8 mouse cellular contexts compared by ENCODE assay signal in the genomic region with DNA sequence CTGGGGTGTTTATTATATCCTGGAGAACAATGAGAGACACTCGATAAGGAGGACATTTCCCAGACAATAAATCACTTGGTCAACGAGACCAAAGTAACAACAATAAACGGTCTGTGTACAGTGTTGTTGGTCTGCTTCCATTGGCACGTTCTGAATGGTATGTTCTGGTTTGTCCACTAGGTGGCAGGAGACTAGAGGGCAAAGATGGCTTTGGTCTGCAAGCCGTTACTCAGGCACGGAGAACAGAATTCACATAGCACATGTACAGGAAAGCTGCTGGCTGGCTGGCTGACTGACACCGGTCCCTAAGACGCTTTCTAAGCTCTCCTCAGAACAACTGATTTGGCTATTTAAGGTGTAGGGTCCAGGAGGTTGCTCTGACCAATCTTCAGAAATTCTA.
DNase-seq lines count a peak whose midpoint lies in the region; ATAC-seq and TF ChIP-seq lines count a peak whose summit lies in the region.

No protein-coding gene starts in this region.

- no peak for TF ChIP-seq POLR2A in MEL (IDR thresholded peaks at IDR 0.05; ENCODE audit: control insufficient read depth in 1 of 2, insufficient read depth in 1 of 2, low read depth in 1 of 2, low read length in 2 of 2, poor library complexity in 1 of 2)
- TF ChIP-seq POLR2A in kidney, adult 2 months (IDR thresholded peaks at IDR 0.05; ENCODE audit: low read depth, low read length) = no peak
- no peak for TF ChIP-seq POLR2A in limb, embryonic 14.5 days (IDR thresholded peaks at IDR 0.05; ENCODE audit: borderline replicate concordance, extremely low read depth, insufficient read depth, insufficient read length)

- no peak for TF ChIP-seq EP300 in MEL (IDR thresholded peaks at IDR 0.05; ENCODE audit: low read depth in 1 of 2, low read length in 2 of 2)

- TF ChIP-seq RAD21 in MEL (IDR thresholded peaks at IDR 0.05; ENCODE audit: low read depth, low read length) = peak; percentile 79

- H3K79me3 ChIP-seq in C2C12 (ENCODE audit: low read depth) = peaks cover 5% of the 10 kb centered on the region

- H3K27ac ChIP-seq in MEL (ENCODE audit: control insufficient read depth, low read depth, low read length) = no peak overlapping the region
- H3K27ac ChIP-seq in forebrain, embryonic 16.5 days (ENCODE audit: low read length) = no peak overlapping the region
- H3K27ac ChIP-seq in kidney, adult 2 months (ENCODE audit: insufficient read depth, low read depth, low read length) = no peak overlapping the region
- H3K27ac ChIP-seq in limb, embryonic 14.5 days (replicated peaks; ENCODE audit: low read depth, low read length) = no peak overlapping the region
- no peak overlapping the region for H3K27ac ChIP-seq in neural tube, embryonic 12.5 days

- no peaks in the 10 kb centered on the region for H3K9me3 ChIP-seq in MEL (replicated peaks; ENCODE audit: insufficient read depth, low read length)
- H3K9me3 ChIP-seq in forebrain, embryonic 16.5 days (ENCODE audit: control insufficient read depth, low read length) = no peaks in the 10 kb centered on the region
- H3K9me3 ChIP-seq in limb, embryonic 14.5 days (ENCODE audit: control insufficient read depth, low read length) = no peaks in the 10 kb centered on the region
- no peaks in the 10 kb centered on the region for H3K9me3 ChIP-seq in neural tube, embryonic 12.5 days

- TF ChIP-seq CTCF in C2C12 (IDR thresholded peaks at IDR 0.05; ENCODE audit: control insufficient read depth, insufficient read depth, insufficient read length) (peak; percentile 73), MEL (IDR thresholded peaks at IDR 0.05 in 2 of 3, conservative IDR thresholded peaks at IDR 0.05 in 1 of 3; ENCODE audit: control insufficient read depth in 1 of 3, insufficient read depth in 1 of 3, low read depth in 2 of 3, low read length in 3 of 3, poor library complexity in 1 of 3, severe bottlenecking in 1 of 3) (peak; percentile 88 to 96 (median 95))
- TF ChIP-seq CTCF in kidney, adult 2 months (conservative IDR thresholded peaks at IDR 0.05; ENCODE audit: insufficient read depth, insufficient read length, low read depth, low read length) = peak; percentile 92

- H3ac ChIP-seq in C2C12 (ENCODE audit: control insufficient read depth, insufficient read length, low read depth) = no peak overlapping the region

- ATAC-seq in forebrain, embryonic 16.5 days = 0 out of 2 replicates have a peak, but pooled peaks have one; percentile 40
- peak; percentile 47; the same call in 1 of the 2 replicates for ATAC-seq in limb, embryonic 14.5 days (ENCODE audit: low FRiP score, low read depth)
- ATAC-seq in neural tube, embryonic 12.5 days (ENCODE audit: low FRiP score, low read depth) = peak; percentile 57

- H3K27me3 ChIP-seq in C2C12 (ENCODE audit: control insufficient read depth, insufficient read depth, insufficient read length) (no peaks in the 10 kb centered on the region), MEL (ENCODE audit: control insufficient read depth in 1 of 2, insufficient read depth in 2 of 2, low read length in 2 of 2) (peaks cover 0 to 6% of the 10 kb centered on the region in 2 experiments; a peak in 3 of 4 replicates)
- no peaks in the 10 kb centered on the region for H3K27me3 ChIP-seq in forebrain, embryonic 16.5 days (replicated peaks; ENCODE audit: control insufficient read depth, insufficient read depth, low read length)
- no peaks in the 10 kb centered on the region for H3K27me3 ChIP-seq in kidney, adult 2 months (replicated peaks; ENCODE audit: control insufficient read depth, insufficient read depth, low read length)
- H3K27me3 ChIP-seq in limb, embryonic 14.5 days (ENCODE audit: control insufficient read depth, insufficient read depth, low read length) = no peaks in the 10 kb centered on the region
- H3K27me3 ChIP-seq in neural tube, embryonic 12.5 days (replicated peaks) = no peaks in the 10 kb centered on the region

- H3K4me3 ChIP-seq in C2C12 (ENCODE audit: insufficient read depth, poor library complexity, severe bottlenecking) = no peak overlapping the region
- no peak overlapping the region for H3K4me3 ChIP-seq in MEL (ENCODE audit: control insufficient read depth in 1 of 2, insufficient read depth in 1 of 2, low read depth in 2 of 2, low read length in 2 of 2)
- H3K4me3 ChIP-seq in forebrain, embryonic 16.5 days (replicated peaks; ENCODE audit: low read length) = no peak overlapping the region
- no peak overlapping the region for H3K4me3 ChIP-seq in kidney, adult 2 months (ENCODE audit: insufficient read depth, low read depth, low read length)
- no peak overlapping the region for H3K4me3 ChIP-seq in limb, embryonic 14.5 days (replicated peaks; ENCODE audit: low read length)
- H3K4me3 ChIP-seq in neural tube, embryonic 12.5 days = no peak overlapping the region

- no peaks in the 10 kb centered on the region for H3K4me1 ChIP-seq in MEL (ENCODE audit: control insufficient read depth in 1 of 2, insufficient read depth in 2 of 2, low read length in 2 of 2)
- H3K4me1 ChIP-seq in forebrain, embryonic 16.5 days (replicated peaks; ENCODE audit: control insufficient read depth, insufficient read depth, low read length) = peaks cover 20% of the 10 kb centered on the region
- H3K4me1 ChIP-seq in kidney, adult 2 months (ENCODE audit: control insufficient read depth, insufficient read depth, low read length) = no peaks in the 10 kb centered on the region
- peaks cover 17% of the 10 kb centered on the region for H3K4me1 ChIP-seq in limb, embryonic 14.5 days (ENCODE audit: control insufficient read depth, insufficient read depth, low read length)
- peaks cover 25% of the 10 kb centered on the region for H3K4me1 ChIP-seq in neural tube, embryonic 12.5 days

- peak; percentile 83 for DNase-seq in MEL (ENCODE audit: low read depth, low spot score)
- DNase-seq in cerebellum, adult 11-12 months = peak; percentile 66
- DNase-seq in kidney, adult 2 months = peak; percentile 84
- DNase-seq in limb, embryonic 14.5 days (ENCODE audit: low spot score) = peak; percentile 87
- DNase-seq in thymus, postnatal 36 days = peak; percentile 38 to 39

- H3K36me3 ChIP-seq in C2C12 (ENCODE audit: control insufficient read depth, insufficient read depth) (no peaks in the 10 kb centered on the region), MEL (ENCODE audit: control insufficient read depth in 1 of 2, insufficient read depth in 2 of 2, low read length in 2 of 2) (no peaks in the 10 kb centered on the region)
- H3K36me3 ChIP-seq in forebrain, embryonic 16.5 days (ENCODE audit: control insufficient read depth, insufficient read depth) = no peaks in the 10 kb centered on the region
- no peaks in the 10 kb centered on the region for H3K36me3 ChIP-seq in kidney, adult 2 months (ENCODE audit: control insufficient read depth, insufficient read depth, low read length)
- H3K36me3 ChIP-seq in limb, embryonic 14.5 days (ENCODE audit: control insufficient read depth, insufficient read depth, low read length) = no peaks in the 10 kb centered on the region
- H3K36me3 ChIP-seq in neural tube, embryonic 12.5 days = no peaks in the 10 kb centered on the region

- H3K9ac ChIP-seq in MEL (ENCODE audit: control insufficient read depth, low read depth, low read length, poor library complexity, severe bottlenecking) = no peak overlapping the region
- no peak overlapping the region for H3K9ac ChIP-seq in forebrain, embryonic 16.5 days (replicated peaks; ENCODE audit: low read depth, low read length)
- H3K9ac ChIP-seq in limb, embryonic 14.5 days (ENCODE audit: low read depth, low read length, severe bottlenecking) = no peak overlapping the region
- no peak overlapping the region for H3K9ac ChIP-seq in neural tube, embryonic 12.5 days

- H3K4me2 ChIP-seq in forebrain, embryonic 16.5 days (ENCODE audit: low read length) = no peak overlapping the region
- no peak overlapping the region; the same call in 1 of the 2 replicates for H3K4me2 ChIP-seq in limb, embryonic 14.5 days (replicated peaks; ENCODE audit: low read depth, low read length, severe bottlenecking)
- no peak overlapping the region for H3K4me2 ChIP-seq in neural tube, embryonic 12.5 days (replicated peaks)

- WGBS in forebrain, embryonic 16.5 days = 11% methylated on average over 8 of the region's 8 CpGs
- WGBS in kidney, adult 2 months = 2% methylated on average over 8 of the region's 8 CpGs
- 7% methylated on average over 8 of the region's 8 CpGs for WGBS in limb, embryonic 14.5 days
- WGBS in neural tube, embryonic 12.5 days = 12% methylated on average over 8 of the region's 8 CpGs

- H3K79me2 ChIP-seq in C2C12 (ENCODE audit: control insufficient read depth, insufficient read depth) (peaks cover 68% of the 10 kb centered on the region), MEL (ENCODE audit: control insufficient read depth, insufficient read depth, low read length, poor library complexity) (no peaks in the 10 kb centered on the region)

TF ChIP-seq in C2C12, 6 proteins besides CTCF, POLR2A, EP300 and RAD21:
- TF ChIP-seq MYOG (IDR thresholded peaks at IDR 0.05; ENCODE audit: control insufficient read depth, extremely low read depth, insufficient read length) (no peak), MAX (IDR thresholded peaks at IDR 0.05) (no peak), MYOD1 (IDR thresholded peaks at IDR 0.05; ENCODE audit: control insufficient read depth, insufficient read length, low read depth) (no peak), FOSL1 (IDR thresholded peaks at IDR 0.05; ENCODE audit: insufficient read depth, low read length, poor library complexity, severe bottlenecking) (no peak), USF1 (IDR thresholded peaks at IDR 0.05; ENCODE audit: low read depth) (no peak), CEBPB (IDR thresholded peaks at IDR 0.05; ENCODE audit: low read depth) (no peak)

TF ChIP-seq in MEL, 35 proteins besides CTCF, POLR2A, EP300 and RAD21:
- TF ChIP-seq MAFK (IDR thresholded peaks at IDR 0.05; ENCODE audit: borderline replicate concordance, low read depth, low read length) = no peak
- TF ChIP-seq E2F4 (IDR thresholded peaks at IDR 0.05; ENCODE audit: borderline replicate concordance, low read depth, low read length) = no peak
- peak; percentile 84 for TF ChIP-seq SMC3 (IDR thresholded peaks at IDR 0.05; ENCODE audit: low read depth, low read length)
- no peak for TF ChIP-seq ETS1 (IDR thresholded peaks at IDR 0.05; ENCODE audit: low read depth, low read length)
- peak; percentile 38; the same call in 1 of the 2 replicates for TF ChIP-seq ZC3H11A (IDR thresholded peaks at IDR 0.05; ENCODE audit: low read depth, low read length)
- no peak for TF ChIP-seq MYB (IDR thresholded peaks at IDR 0.05; ENCODE audit: low read depth, low read length)
- no peak; the same call in 1 of the 2 replicates for TF ChIP-seq GATA1 (IDR thresholded peaks at IDR 0.05; ENCODE audit: low read depth, low read length)
- no peak for TF ChIP-seq USF1 (IDR thresholded peaks at IDR 0.05; ENCODE audit: low read depth, low read length)
- TF ChIP-seq ZMIZ1 (IDR thresholded peaks at IDR 0.05; ENCODE audit: low read depth, low read length) = no peak
- TF ChIP-seq ELF1 (IDR thresholded peaks at IDR 0.05; ENCODE audit: low read depth, low read length) = no peak
- no peak for TF ChIP-seq NRF1 (IDR thresholded peaks at IDR 0.05; ENCODE audit: insufficient read depth, low read depth, low read length, poor library complexity, severe bottlenecking)
